Mouse (Mus musculus) embryo, embryonic 10 days (tissue): ENCODE measurements around the gene Kcnq1.

Source experiments
- DNase-seq: peaks from one replicate; pipeline ENCODE4 v3.0.0-alpha.2; 2015; ENCODE audit warnings: low spot score

Kcnq1 gene

GRCm38 (mm10) chr7:143461920-143462319 lies 355.8 kb downstream of the Kcnq1 start:
- DNase-seq: no peak

DNA sequence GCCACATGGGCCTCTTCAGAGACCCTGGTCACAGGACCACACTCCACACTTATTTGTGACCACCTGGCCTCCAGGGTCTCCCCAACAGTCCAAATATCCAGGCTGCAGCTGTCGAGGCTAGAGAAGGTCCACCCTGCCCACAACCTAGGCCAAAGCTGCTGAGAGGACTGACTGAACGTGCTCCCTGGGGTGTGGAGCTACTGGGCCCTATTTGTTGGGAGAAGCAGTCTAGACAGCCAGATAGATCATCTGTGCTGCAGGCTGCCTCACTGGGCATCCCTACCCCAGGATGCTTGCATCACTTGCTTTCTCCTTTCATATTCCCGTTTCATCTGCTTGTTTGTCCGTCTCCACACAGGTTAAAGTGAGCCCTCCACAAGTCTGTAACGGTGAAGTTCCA lies 356.4 kb downstream of the Kcnq1 start:
- DNase-seq: no peak

DNA sequence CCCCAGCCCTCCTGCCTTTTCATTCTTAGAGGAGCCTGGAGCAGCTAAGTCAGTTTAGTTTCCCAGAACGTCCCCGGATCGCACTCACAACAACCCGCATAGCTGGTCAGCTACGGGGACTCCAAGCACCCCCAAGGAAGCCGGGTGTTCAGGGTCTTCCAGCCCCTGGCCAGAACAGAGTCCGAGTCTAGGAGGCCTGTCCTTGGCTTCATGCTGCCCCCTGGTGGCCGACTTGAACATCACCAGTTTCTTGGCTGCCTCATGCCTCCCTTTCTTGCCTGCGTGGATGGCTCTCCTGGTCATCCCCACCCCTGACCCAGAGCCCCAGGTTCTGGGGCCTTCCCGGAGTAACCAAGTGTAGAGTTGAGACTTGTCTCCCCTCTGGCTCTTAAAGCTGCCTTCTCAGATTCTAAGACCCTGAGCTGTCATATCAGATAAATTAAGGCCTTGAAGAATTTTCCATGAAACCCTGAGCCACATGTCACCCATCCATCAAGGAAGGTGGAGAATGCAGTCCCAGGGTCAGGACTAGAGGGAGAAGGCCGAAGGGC lies 357.8 kb downstream of the Kcnq1 start:
- DNase-seq: peak; percentile 90

DNA sequence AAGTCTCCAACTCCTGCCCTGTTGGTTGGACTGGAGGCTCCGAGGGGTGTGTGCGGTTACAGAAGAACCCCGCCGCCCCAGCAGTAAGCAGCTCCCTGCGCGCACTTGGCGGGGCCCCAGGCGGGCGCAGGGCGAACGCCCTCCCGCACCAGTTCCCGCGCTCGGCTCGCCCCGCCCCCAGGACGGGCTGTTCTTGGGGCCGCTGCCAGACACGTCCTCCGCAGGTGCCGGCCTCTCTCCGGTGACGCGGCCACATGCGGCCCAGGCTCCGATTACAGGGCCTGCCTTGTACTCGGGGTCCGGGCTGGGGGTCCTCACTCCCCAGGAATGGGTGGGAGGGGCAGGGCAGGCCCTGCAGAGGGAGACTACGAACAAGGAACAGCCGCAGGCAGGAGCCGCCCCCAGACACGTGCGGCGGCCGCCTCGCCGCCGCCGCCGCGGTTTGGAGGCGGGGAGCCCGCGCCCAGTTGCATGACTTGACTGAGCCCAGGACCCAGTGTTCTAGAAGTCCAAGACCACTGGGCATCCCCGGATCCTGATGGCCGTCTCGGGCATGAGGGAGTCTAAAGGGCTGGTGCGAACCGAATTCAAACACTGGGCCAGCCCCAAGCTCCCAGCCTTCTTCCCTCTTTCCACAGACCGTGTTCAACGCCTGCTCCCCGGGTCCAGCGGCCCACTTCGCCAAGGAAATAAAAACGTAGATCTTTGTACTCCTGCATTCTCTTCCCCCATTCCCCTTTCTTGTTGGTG lies 358.8 kb downstream of the Kcnq1 start:
- peak; percentile 62 for DNase-seq

GRCm38 (mm10) chr7:143466099-143466677 lies 360.0 kb downstream of the Kcnq1 start:
- peak; percentile 88 for DNase-seq

DNA sequence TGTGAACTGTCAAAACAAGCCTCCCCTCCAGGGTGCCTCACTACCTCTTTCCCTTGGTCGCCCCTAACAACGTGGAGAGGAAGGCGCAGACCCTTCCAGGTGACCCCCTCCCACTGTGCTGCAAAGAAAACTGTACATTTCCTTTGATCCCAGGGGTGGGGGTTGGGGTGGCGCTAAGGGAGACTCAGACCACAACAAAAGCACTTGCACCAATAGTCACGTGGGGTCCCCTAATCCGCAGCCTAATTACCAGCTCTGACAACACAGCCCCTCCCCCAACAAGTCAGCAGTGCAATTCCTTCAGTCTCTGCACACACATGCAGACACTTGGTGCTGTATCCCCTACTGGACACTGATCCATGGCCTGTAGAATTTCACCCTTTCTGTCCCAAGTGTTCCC lies 361.6 kb downstream of the Kcnq1 start:
- no peak for DNase-seq

GRCm38 (mm10) chr7:143469946-143470345 lies 363.8 kb downstream of the Kcnq1 start:
- peak; percentile 85 for DNase-seq

DNA sequence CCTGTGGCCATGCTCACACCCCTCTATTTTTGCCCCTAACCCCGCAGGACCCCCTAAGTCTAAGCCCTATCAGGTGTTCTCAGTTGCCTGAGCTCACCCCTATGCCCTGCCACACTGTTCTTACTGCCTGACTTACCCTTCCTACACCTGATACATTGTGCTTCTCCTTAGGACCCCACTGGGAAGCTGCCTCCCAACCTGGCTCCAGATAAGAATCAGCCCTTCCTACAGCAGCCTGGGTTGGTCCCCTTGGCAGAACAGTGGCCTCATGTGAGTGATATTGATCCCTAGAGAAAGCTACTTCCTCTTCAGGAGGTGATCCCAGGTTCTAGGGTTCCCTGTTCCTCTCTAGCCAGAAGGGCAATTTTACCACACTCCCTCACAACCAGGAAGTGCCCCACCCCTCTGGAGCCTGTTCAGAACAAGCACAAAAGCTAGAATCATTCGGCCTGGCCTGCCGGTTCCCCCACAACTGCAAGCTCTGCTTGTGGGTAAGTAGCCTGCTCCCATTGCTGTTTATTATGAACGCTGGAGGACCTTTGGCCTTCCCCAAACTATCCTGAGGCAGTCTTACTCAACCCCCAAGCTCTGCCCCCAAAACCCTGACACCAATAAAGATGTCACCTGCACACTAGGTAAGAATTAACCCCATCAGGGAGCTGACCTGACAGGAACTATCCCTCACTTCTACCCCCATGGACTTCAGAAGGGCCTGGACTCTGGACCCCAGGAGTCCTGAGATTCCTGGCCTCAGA lies 367.4 kb downstream of the Kcnq1 start, which contains the start of gene Slc22a18:
Gene Slc22a18 (plus strand): TSS at position 390 of the 755 bp plus-strand sequence.
- no peak for DNase-seq

- no peak for DNase-seq
Observed at GRCm38 (mm10) chr7:143474811-143475210, 368.6 kb downstream of the Kcnq1 start.

DNA sequence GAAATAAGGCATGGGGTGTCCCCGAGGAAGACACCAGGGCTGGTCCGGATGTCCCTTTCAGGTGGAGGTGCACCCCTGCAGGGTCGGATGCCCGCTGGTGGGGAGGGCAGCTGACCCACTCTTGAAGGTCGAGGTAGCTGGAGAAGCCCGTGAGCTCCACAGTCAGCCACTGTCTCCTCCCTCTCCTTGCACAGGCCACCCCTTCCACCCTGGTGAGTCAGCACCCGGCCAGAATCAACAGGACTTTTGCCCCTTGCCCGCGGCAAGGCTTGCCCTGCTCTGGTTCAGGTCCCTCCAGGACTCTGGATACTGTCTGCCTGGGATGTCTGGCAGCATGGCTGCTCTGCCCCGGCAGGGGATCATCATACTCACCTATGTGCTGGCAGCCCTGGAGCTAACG lies 369.7 kb downstream of the Kcnq1 start:
- no peak for DNase-seq
